Mouse (Mus musculus): ENCODE measurements at regions not wholly inside any gene's neighbourhood (a gene's known extent, or its start where the extent isn't known, plus 50 kb on each side); places are given as distances from the start of the nearest gene placed in this dataset.

DNA sequence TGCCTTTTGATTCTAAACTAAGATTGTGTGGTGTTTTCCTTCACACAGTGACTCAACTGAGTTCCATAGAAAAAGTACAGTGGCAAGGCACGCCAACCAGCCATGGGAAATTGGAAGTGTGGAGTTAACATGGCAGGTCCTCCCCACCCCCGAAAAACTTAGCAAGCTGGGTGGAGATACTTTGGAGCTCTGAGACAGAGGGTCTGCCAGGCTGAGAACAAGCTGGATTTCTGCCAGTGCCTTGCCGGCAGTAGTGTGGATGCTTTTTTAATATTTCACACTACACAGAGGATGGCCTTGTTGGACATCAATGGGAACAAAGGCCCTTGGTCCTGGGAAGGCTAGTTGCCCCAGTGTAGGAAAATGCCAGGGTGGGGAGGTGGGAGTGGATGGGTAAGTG lies 269.0 kb upstream of the Klhl1 start:
- TF ChIP-seq USF1 (IDR thresholded peaks at IDR 0.05; ENCODE audit: low read depth), result no peak
- no peak for TF ChIP-seq CTCF (IDR thresholded peaks at IDR 0.05; ENCODE audit: control insufficient read depth, insufficient read depth, insufficient read length)
- no peak for TF ChIP-seq MYOD1 (IDR thresholded peaks at IDR 0.05; ENCODE audit: control insufficient read depth, insufficient read length, low read depth)
- TF ChIP-seq CEBPB (IDR thresholded peaks at IDR 0.05; ENCODE audit: low read depth), result no peak
- TF ChIP-seq MAX (IDR thresholded peaks at IDR 0.05), result no peak

Data from C2C12 (cell line).